Comparison of ENCODE assay signal across 20 mouse cellular contexts in genomic region chr7:132841287-132841686, GRCm38 (mm10). TPM values are rescaled to one million over a fixed set of nuclear protein-coding genes. Genes with fewer than 3 reads are reported as not detected.
A peak's percentile ranks its signal among the peaks of the same experiment; 100 is the strongest.
DNase-seq lines count a peak whose midpoint lies in the region; ATAC-seq and TF ChIP-seq lines count a peak whose summit lies in the region.
"Had no signal": no experiment of that assay in that cellular context is flagged by ENCODE, and none has a peak within 500 bp of the region (broad histone marks: within the 10 kb centered on the region; RNA-seq: fewer than 3 reads in every experiment).

No protein-coding gene starts in this region.

- H3K9me3 ChIP-seq in heart, embryonic 15.5 days (replicated peaks) = no peaks in the 10 kb centered on the region
- H3K9me3 ChIP-seq in heart, embryonic 11.5 days (replicated peaks; ENCODE audit: control insufficient read depth, low read length) = no peaks in the 10 kb centered on the region
- H3K9me3 ChIP-seq: embryonic facial prominence, embryonic 15.5 days; forebrain, embryonic 10.5 days; hindbrain, embryonic 12.5 days; intestine, embryonic 15.5 days had no signal

- H3K27me3 ChIP-seq in heart, embryonic 15.5 days = no peaks in the 10 kb centered on the region
- H3K27me3 ChIP-seq in heart, embryonic 11.5 days (ENCODE audit: control insufficient read depth, insufficient read depth, low read length) = no peaks in the 10 kb centered on the region
- H3K27me3 ChIP-seq in C2C12 (ENCODE audit: control insufficient read depth, insufficient read depth, insufficient read length) (no peaks in the 10 kb centered on the region), myocyte (ENCODE audit: control insufficient read depth, insufficient read depth, insufficient read length) (no peaks in the 10 kb centered on the region)
- H3K27me3 ChIP-seq: embryonic facial prominence, embryonic 15.5 days; hindbrain, embryonic 12.5 days; intestine, embryonic 15.5 days had no signal

- H3K4me2 ChIP-seq in heart, embryonic 15.5 days = no peak overlapping the region
- H3K4me2 ChIP-seq in heart, embryonic 11.5 days = no peak overlapping the region
- H3K4me2 ChIP-seq in myocyte (ENCODE audit: low read depth) = no peak overlapping the region
- H3K4me2 ChIP-seq: embryonic facial prominence, embryonic 15.5 days; hindbrain, embryonic 12.5 days; intestine, embryonic 15.5 days had no signal

- peaks cover 4% of the 10 kb centered on the region; the same call in 1 of the 2 replicates for H3K36me3 ChIP-seq in heart, embryonic 15.5 days
- H3K36me3 ChIP-seq in heart, embryonic 11.5 days (ENCODE audit: control insufficient read depth, insufficient read depth, low read length) = no peaks in the 10 kb centered on the region
- H3K36me3 ChIP-seq in C2C12 (ENCODE audit: control insufficient read depth, insufficient read depth) (no peaks in the 10 kb centered on the region), myocyte (ENCODE audit: control insufficient read depth, insufficient read depth) (peaks cover 5% of the 10 kb centered on the region)
- H3K36me3 ChIP-seq: intestine, embryonic 15.5 days had no signal

- TF ChIP-seq POLR2A in myocyte (IDR thresholded peaks at IDR 0.05; ENCODE audit: insufficient read length, low read depth) = no peak

- no peak overlapping the region for H3K9ac ChIP-seq in heart, embryonic 15.5 days
- H3K9ac ChIP-seq in heart, embryonic 11.5 days (ENCODE audit: low read depth, low read length) = no peak overlapping the region
- H3K9ac ChIP-seq: embryonic facial prominence, embryonic 15.5 days; hindbrain, embryonic 12.5 days; intestine, embryonic 15.5 days had no signal

- intact Hi-C loops in heart, postnatal 36 days (cut with DNase I) = no loop called here

- H3K4me1 ChIP-seq in heart, embryonic 15.5 days (replicated peaks) = peaks cover 2% of the 10 kb centered on the region
- no peaks in the 10 kb centered on the region for H3K4me1 ChIP-seq in heart, embryonic 11.5 days (ENCODE audit: control insufficient read depth, insufficient read depth, low read length)
- H3K4me1 ChIP-seq: embryonic facial prominence, embryonic 15.5 days; forebrain, embryonic 10.5 days; hindbrain, embryonic 12.5 days; intestine, embryonic 15.5 days had no signal

- peak; percentile 43; the same call in 1 of the 2 replicates for ATAC-seq in heart, embryonic 15.5 days (replicated peaks; ENCODE audit: insufficient number of reproducible peaks, insufficient read depth, low FRiP score, low read depth)
- ATAC-seq in heart, embryonic 11.5 days (replicated peaks; ENCODE audit: insufficient number of reproducible peaks, low FRiP score, low TSS enrichment) = no peak
- ATAC-seq: forebrain, embryonic 14.5 days; intestine, embryonic 15.5 days had no signal

- H3K27ac ChIP-seq in heart, embryonic 15.5 days = no peak overlapping the region
- H3K27ac ChIP-seq in heart, embryonic 11.5 days (ENCODE audit: low read depth, low read length) = no peak overlapping the region
- H3K27ac ChIP-seq: embryonic facial prominence, embryonic 15.5 days; forebrain, embryonic 10.5 days; gastrocnemius, adult 2 months; hindbrain, embryonic 12.5 days; intestine, embryonic 15.5 days had no signal

- H3K79me3 ChIP-seq in C2C12 (ENCODE audit: low read depth) = no peaks in the 10 kb centered on the region

- WGBS in heart, embryonic 15.5 days = 28% methylated on average over 5 of the region's 5 CpGs
- 27% methylated on average over 5 of the region's 5 CpGs for WGBS in heart, embryonic 11.5 days (ENCODE audit: insufficient replicate concordance)

- H3ac ChIP-seq in C2C12 (ENCODE audit: control insufficient read depth, insufficient read length, low read depth) (no peak overlapping the region), myocyte (ENCODE audit: control insufficient read depth, insufficient read length) (no peak overlapping the region)

- peak; percentile 81 for DNase-seq in heart, adult 11 months
- DNase-seq in heart, postnatal 36 days = no peak
- no peak for DNase-seq in thymus, adult 18-20 months
- DNase-seq: adrenal gland, adult 2 months; adrenal gland, postnatal 25 days; cerebellum, adult 2 months; cerebellum, postnatal 10 days; gastrocnemius, adult 2 months; gastrocnemius, postnatal 25 days; kidney, adult 18-20 months had no signal

- H3K4me3 ChIP-seq in heart, embryonic 15.5 days = no peak overlapping the region
- H3K4me3 ChIP-seq in heart, embryonic 11.5 days (ENCODE audit: low read depth, low read length) = no peak overlapping the region
- H3K4me3 ChIP-seq in C2C12 (ENCODE audit: insufficient read depth, poor library complexity, severe bottlenecking) (no peak overlapping the region), myocyte (no peak overlapping the region)
- H3K4me3 ChIP-seq: embryonic facial prominence, embryonic 15.5 days; erythroblast, embryonic 14.5 days; forebrain, embryonic 10.5 days; gastrocnemius, adult 2 months; hindbrain, embryonic 12.5 days; intestine, embryonic 15.5 days had no signal

- H3K79me2 ChIP-seq in C2C12 (ENCODE audit: control insufficient read depth, insufficient read depth) = no peaks in the 10 kb centered on the region
- H3K79me2 ChIP-seq in myocyte (ENCODE audit: control insufficient read depth, insufficient read depth) = no peaks in the 10 kb centered on the region

- TF ChIP-seq CTCF in C2C12 (IDR thresholded peaks at IDR 0.05; ENCODE audit: control insufficient read depth, insufficient read depth, insufficient read length) = no peak

TF ChIP-seq in C2C12, 6 proteins besides CTCF, POLR2A, EP300 and RAD21:
- TF ChIP-seq MAX (IDR thresholded peaks at IDR 0.05) (peak; percentile 43), MYOG (IDR thresholded peaks at IDR 0.05; ENCODE audit: control insufficient read depth, extremely low read depth, insufficient read length) (no peak), FOSL1 (IDR thresholded peaks at IDR 0.05; ENCODE audit: insufficient read depth, low read length, poor library complexity, severe bottlenecking) (no peak), CEBPB (IDR thresholded peaks at IDR 0.05; ENCODE audit: low read depth) (no peak), USF1 (IDR thresholded peaks at IDR 0.05; ENCODE audit: low read depth) (peak; percentile 49), MYOD1 (IDR thresholded peaks at IDR 0.05; ENCODE audit: control insufficient read depth, insufficient read length, low read depth) (peak; percentile 79)

TF ChIP-seq in myocyte, 11 proteins besides CTCF, POLR2A, EP300 and RAD21:
- TF ChIP-seq TCF3 (IDR thresholded peaks at IDR 0.05; ENCODE audit: insufficient read length, low read depth) = no peak
- TF ChIP-seq SRF (IDR thresholded peaks at IDR 0.05; ENCODE audit: control insufficient read depth, insufficient read length, low read depth) = no peak
- TF ChIP-seq E2F4 (IDR thresholded peaks at IDR 0.05; ENCODE audit: insufficient read depth) = no peak
- no peak for TF ChIP-seq TCF12 (IDR thresholded peaks at IDR 0.05; ENCODE audit: insufficient read depth, poor library complexity, severe bottlenecking)
- TF ChIP-seq MYOD1 (IDR thresholded peaks at IDR 0.05; ENCODE audit: control insufficient read depth in 1 of 3, insufficient read length in 2 of 3, low read depth in 2 of 3) = peak; percentile 36 to 88 (median 81)
- no peak for TF ChIP-seq CEBPB (IDR thresholded peaks at IDR 0.05; ENCODE audit: insufficient read depth, poor library complexity, severe bottlenecking)
- no peak for TF ChIP-seq USF1 (IDR thresholded peaks at IDR 0.05; ENCODE audit: low read depth)
- peak in 1 of 3 experiments; percentile 55 for TF ChIP-seq MYOG (IDR thresholded peaks at IDR 0.05; ENCODE audit: control insufficient read depth in 1 of 3, insufficient read depth in 1 of 3, insufficient read length in 2 of 3, low read depth in 2 of 3)
- no peak for TF ChIP-seq REST (IDR thresholded peaks at IDR 0.05; ENCODE audit: insufficient read depth, insufficient read length)

RNA-seq across cellular contexts. Expression of gene Eef1akmt2, which starts 11.2 kb away (rescaled TPM):
- total RNA-seq in heart, postnatal 36 days (2021) = 10 to 100 TPM in 1 of 2 experiments, 1 to 10 TPM in 1; 8.3 to 10.4 TPM
- polyA plus RNA-seq in heart, embryonic 15.5 days (2015; fragmentation: Nextera tagmentation; extraction: Ambion mirVana) = 35.5 and 37.7 TPM in 2 replicates
- 43.7 and 44.4 TPM in 2 replicates for polyA plus RNA-seq in heart, embryonic 11.5 days (2014; fragmentation: Nextera tagmentation; extraction: Ambion mirVana)
- polyA plus RNA-seq in C2C12 (2012; fragmentation: generic; extraction: Trizol) (17.1 TPM), myocyte (2012; fragmentation: generic; extraction: Trizol) (10.8 TPM)

RNA-seq across cellular contexts. Expression of gene Abraxas2, which starts 17.7 kb away (rescaled TPM):
- 10 to 100 TPM; 18.8 to 23.3 TPM for total RNA-seq in heart, postnatal 36 days (2021)
- polyA plus RNA-seq in heart, embryonic 15.5 days (2015; fragmentation: Nextera tagmentation; extraction: Ambion mirVana) = 25.1 and 28.7 TPM in 2 replicates
- 31.5 and 35.2 TPM in 2 replicates for polyA plus RNA-seq in heart, embryonic 11.5 days (2014; fragmentation: Nextera tagmentation; extraction: Ambion mirVana)
- 8.9 TPM for polyA plus RNA-seq in C2C12 (2012; fragmentation: generic; extraction: Trizol)
- polyA plus RNA-seq in myocyte (2012; fragmentation: generic; extraction: Trizol) = 20.2 TPM

RNA-seq across cellular contexts. Expression of gene Fam53b, which starts 27.6 kb away (rescaled TPM):
- 10 to 100 TPM; 22.7 to 25.5 TPM for total RNA-seq in heart, postnatal 36 days (2021)
- polyA plus RNA-seq in heart, embryonic 15.5 days (2015; fragmentation: Nextera tagmentation; extraction: Ambion mirVana) = 14.9 and 19.0 TPM in 2 replicates
- 11.9 and 14.5 TPM in 2 replicates for polyA plus RNA-seq in heart, embryonic 11.5 days (2014; fragmentation: Nextera tagmentation; extraction: Ambion mirVana)
- 3.2 TPM for polyA plus RNA-seq in C2C12 (2012; fragmentation: generic; extraction: Trizol)
- polyA plus RNA-seq in myocyte (2012; fragmentation: generic; extraction: Trizol) = 26.5 TPM
